Mouse (Mus musculus) splenic B cell, adult 2 months (primary cell): Measurements from ENCODE around the gene Rtn4.

Source experiments
- DNase-seq: peaks from one replicate; pipeline ENCODE4 v3.0.0-alpha.2; 2011; ENCODE audit warnings: low read depth, low spot score
- H3K27me3 ChIP-seq: 2 replicates; pipeline ENCODE4 v1.6.1; 2012; ENCODE audit warnings: mild to moderate bottlenecking, low read length, moderate library complexity, mixed read lengths; ENCODE audit not compliant: control insufficient read depth, poor library complexity, insufficient read depth, severe bottlenecking
- H3K36me3 ChIP-seq: 2 replicates; pipeline ENCODE4 v1.6.1; 2012; ENCODE audit warnings: mild to moderate bottlenecking, low read length, moderate library complexity, mixed read lengths; ENCODE audit not compliant: control insufficient read depth, poor library complexity, insufficient read depth, severe bottlenecking

The Rtn4 gene

DNA sequence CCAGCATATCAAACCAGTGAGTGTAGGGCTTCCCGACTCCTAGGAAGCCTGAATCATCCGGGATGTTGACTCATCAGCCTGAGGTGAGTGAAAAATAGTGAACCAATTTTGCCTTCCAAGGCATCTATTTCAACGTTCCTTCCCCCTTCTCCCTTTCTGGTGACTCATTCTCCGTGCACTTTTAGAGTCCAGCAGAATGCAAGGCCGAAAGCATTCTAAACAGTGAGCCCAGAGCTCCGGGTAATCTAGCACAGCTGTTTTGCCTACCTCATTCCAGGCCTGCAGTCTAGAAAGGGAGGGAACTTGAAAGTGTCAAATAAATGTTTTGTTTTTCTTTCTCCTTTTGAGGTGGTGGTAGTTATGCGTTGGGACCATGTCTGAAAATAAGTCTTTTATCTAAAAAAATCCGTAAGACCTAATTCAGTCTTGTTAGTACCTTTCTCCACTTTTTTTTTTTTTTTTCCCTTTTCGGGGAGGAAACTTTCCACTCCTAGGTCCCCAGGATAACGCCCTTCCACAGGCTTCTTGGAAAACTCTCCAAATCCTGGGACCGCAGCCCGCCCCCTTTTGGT lies 550 bp upstream of the Rtn4 start:
- H3K36me3 ChIP-seq, result no peaks in the 10 kb centered on the region
- no peaks in the 10 kb centered on the region for H3K27me3 ChIP-seq
- no peak for DNase-seq

DNA sequence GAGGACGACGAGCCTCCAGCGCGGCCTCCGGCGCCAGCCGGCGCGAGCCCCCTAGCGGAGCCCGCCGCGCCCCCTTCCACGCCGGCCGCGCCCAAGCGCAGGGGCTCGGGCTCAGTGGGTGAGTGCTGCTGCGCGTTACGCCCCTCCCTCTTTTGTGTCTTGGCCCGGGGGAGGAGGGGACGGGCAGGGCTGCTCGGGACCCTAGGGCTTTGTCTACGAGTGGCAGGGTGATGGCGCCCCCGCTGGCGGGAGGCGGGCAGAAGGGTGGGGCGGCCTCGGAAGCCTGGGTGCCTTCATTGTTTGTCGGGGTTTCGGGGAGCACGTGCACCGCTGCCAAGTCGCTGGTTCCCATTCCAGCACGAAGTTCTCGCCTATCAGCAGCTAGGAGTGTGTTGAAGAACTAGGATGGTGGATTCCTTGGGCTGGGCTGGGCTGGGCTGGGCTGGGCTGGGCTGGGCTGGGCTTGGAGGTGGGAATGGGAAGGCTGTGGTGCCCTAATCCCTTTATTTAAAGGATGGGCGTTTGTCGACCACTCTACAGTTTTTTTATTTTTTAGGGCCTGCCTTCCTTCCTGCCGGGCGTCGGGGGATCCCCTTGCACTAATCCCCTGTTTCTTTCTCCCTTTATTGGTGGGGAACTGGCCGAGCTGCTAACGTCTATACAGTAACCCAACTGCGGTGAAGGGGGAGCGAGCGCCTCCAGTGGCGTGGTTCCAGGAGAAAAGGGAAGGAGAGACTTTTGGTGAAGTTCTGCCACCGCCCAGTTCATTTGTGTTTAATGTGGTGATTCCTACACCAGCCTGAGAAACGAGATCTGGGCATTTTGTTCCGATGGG lies 1.0 kb downstream of the Rtn4 start:
- Histone ChIP-seq H3K36me3 (no peaks in the 10 kb centered on the region), H3K27me3 (no peaks in the 10 kb centered on the region)
- peak; percentile 88 for DNase-seq

DNA sequence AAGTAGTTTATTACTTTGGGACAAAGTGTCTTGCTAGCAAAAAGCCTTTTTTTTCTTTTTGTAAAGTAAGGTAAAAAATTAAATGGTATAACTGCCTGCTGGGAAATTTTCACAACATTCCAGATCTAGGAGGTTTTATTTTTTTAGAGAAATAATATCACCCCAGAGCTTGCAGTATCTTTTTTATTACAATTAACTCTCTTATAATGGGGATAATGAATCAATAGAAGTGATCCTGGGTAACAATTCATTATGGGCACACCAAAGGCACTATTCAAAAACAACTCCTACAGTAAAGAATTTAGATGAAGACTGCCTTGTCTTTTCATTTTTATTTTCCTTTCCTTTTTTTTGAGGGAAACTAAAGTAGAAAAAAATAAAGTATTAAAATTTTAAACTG lies 2.0 kb downstream of the Rtn4 start:
- H3K27me3 ChIP-seq, result no peaks in the 10 kb centered on the region
- DNase-seq, result no peak
- no peaks in the 10 kb centered on the region for H3K36me3 ChIP-seq

DNA sequence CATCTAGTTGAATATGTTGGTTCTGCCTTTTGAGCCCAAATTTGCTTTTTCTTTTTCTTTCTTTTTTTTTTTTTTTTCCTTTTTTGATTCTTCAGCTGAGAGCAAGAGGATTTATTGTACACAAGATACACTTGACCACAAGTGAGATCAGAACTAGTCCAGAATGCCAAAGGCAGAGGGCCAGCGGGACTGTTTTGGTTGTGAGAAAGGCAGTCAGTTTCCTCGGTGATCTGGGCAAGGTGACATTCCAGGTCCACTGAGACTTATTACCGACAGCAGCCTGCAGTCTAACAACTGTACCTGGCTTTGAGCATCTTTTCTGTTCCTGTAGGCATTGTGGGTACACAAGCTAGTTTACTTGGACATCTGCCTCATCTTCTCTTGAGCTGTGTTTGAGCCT lies 10.0 kb downstream of the Rtn4 start:
- Histone ChIP-seq H3K27me3 (no peaks in the 10 kb centered on the region), H3K36me3 (no peaks in the 10 kb centered on the region)
- no peak for DNase-seq

DNA sequence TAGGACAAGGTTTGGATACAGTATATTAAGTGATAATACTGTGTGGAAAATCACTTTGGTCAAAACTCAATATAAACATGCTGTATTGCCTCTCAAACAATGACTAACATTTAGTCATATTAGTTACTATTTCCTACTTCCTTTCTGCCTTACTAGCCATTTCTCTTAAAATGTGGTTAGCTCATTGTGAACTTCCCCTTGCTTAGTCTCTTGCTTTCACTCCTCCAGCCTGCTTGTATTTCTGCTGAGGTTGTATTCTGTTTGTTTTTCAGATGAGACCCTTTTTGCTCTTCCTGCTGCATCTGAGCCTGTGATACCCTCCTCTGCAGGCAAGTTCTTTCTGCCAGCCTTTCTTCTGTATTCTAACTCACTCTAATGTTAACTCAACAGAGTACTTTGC lies 12.5 kb downstream of the Rtn4 start:
- peak; percentile 57 for DNase-seq
- H3K27me3 ChIP-seq, result no peaks in the 10 kb centered on the region
- H3K36me3 ChIP-seq, result no peaks in the 10 kb centered on the region; the same call in 1 of the 2 replicates

DNA sequence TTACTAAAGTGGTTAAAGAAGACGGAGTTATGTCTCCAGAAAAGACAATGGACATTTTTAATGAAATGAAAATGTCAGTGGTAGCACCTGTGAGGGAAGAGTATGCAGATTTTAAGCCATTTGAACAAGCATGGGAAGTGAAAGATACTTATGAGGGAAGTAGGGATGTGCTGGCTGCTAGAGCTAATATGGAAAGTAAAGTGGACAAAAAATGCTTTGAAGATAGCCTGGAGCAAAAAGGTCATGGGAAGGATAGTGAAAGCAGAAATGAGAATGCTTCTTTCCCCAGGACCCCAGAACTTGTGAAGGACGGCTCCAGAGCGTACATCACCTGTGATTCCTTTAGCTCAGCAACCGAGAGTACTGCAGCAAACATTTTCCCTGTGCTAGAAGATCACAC lies 14.1 kb downstream of the Rtn4 start:
- Histone ChIP-seq H3K27me3 (no peaks in the 10 kb centered on the region), H3K36me3 (no peaks in the 10 kb centered on the region; the same call in 1 of the 2 replicates)
- DNase-seq, result no peak

DNA sequence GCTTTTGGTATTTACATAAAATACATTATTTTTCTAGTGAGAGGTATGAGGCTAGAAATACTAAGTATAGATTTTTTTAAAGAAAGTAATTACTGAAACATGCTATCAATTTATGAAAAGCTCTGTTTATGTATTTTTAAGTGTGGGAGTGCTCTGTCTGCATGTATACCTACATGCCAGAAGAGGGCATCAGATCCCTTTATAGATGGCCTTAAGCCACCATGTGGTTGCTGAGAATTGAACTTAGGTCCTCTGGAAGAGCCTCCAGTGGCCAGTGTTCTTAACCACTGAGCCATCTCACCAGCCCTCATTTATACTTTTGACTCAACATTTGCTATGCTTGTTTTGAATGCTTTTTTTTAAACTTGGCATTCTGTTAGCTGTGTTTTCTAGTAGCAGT lies 16.8 kb downstream of the Rtn4 start:
- peak; percentile 49 for DNase-seq
- H3K36me3 ChIP-seq, result no peaks in the 10 kb centered on the region; the same call in 1 of the 2 replicates
- no peaks in the 10 kb centered on the region for H3K27me3 ChIP-seq

DNA sequence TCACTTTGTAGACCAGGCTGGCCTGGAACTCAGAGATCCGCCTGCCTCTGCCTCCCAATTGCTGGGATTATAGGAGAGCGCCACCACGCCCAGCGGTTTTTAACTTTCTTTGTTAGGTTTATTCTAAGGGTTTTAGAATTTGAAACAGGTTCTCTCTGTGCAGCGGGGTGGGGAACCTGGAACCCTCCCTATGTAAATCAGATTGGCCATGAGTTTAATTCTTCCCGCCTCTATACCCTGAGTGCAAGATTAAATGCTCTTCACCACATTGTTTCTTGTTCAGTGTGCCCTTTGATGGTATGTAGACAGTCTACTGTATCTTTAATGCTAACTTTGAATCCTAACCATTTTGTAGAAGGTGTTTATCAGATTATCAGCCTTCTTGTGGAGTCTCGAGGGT lies 21.4 kb downstream of the Rtn4 start:
- H3K36me3 ChIP-seq, result no peaks in the 10 kb centered on the region
- no peak for DNase-seq
- no peaks in the 10 kb centered on the region for H3K27me3 ChIP-seq

DNA sequence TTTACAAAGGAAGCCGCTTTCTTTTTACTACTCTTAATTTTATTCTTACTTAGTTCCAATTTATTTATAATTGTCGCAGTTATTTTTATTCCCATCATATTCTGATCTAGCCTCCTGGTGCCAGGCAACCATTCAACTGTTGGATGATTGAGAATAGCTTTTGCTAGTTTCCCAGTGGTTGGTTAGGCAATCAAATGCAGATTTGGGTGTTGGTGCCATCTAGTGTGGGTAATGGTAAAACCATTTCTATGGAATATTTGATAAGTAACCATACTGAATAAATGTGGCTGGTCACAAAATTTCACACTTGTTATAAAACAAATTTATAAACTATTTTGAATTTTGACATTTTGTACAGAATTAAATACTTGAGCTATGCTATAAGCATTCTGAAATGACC lies 22.0 kb downstream of the Rtn4 start:
- DNase-seq, result peak; percentile 55
- H3K36me3 ChIP-seq, result no peaks in the 10 kb centered on the region

DNA sequence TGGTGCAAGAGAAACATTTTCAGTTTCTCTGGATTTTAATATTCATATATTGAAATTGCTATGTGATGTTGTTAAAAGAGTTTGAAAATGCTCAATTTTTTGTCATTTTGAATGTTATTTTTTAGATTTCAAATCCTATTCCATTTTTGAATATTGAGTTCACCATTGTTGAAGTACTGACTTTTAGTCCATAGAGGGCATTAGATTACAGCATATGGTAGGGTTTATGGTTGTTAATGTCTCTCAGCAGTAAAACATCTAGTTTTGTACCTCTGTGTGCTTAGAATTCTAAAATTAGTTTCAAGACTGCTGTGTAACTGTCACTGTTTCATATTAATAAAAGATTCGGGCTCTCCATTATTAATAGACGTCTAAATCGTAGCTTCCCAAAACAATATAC lies 22.8 kb downstream of the Rtn4 start:
- Histone ChIP-seq H3K27me3 (no peaks in the 10 kb centered on the region), H3K36me3 (no peaks in the 10 kb centered on the region)
- DNase-seq, result peak; percentile 21

More for the DNA sequence above, 22.0 kb downstream of the Rtn4 start:
- no peaks in the 10 kb centered on the region for H3K27me3 ChIP-seq

DNA sequence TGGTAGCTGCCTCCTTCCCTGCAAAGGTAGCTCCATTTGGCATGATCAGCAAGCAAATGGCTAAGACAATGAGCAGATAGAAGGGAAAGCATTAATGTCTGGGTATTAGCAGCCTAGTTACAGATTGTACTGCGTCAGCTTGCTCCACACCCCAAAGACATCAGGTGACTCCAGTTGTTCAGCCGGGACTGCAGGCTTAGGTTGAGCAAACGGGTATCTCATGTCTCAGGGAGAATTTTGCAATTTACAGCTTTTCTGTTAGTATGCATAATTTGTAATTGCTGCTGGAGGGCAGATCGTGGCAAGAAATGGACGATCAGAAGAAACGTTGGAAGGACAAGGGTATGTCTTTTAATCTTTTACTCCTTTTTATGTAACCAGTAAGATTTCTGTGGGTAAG lies 25.8 kb downstream of the Rtn4 start:
- Histone ChIP-seq H3K27me3 (no peaks in the 10 kb centered on the region), H3K36me3 (no peaks in the 10 kb centered on the region)
- no peak for DNase-seq

DNA sequence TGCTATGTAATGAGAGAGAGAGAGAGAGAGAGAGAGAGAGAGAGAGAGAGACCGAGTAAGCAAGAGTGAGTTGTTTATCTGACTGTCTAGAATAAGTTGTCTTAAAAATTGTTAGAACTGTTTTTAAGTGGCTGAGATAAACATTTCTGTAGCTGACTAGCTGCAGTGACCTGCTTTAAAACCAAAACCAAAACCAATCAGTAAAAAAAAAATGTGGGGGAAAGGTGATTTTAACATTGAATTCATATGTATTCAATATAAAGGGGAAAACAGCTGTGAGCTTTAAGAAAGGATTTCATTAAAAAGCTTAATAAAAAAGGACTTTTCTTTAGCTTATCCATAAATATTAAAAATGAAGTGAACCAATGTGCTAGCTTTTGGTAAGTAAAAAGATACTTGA lies 26.9 kb downstream of the Rtn4 start:
- no peaks in the 10 kb centered on the region for H3K36me3 ChIP-seq
- no peak for DNase-seq
- no peaks in the 10 kb centered on the region for H3K27me3 ChIP-seq

DNA sequence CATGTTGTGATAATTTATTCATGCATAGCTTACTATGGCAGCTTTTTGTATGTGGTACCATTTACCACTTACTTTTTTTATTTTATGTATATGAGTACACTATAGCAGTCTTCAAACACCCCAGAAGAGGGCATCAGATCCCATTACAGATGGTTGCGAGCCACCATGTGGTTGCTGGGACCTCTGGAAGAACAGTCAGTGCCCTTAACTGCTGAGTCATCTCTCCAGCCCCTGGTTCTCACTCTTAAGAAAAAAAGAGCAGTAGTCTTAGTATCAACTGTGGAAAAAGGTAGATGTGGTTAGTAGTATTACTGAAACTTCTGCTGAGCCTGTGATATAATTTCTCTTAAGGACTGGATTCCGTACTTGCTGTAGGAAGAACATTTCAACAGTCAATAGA lies 31.5 kb downstream of the Rtn4 start:
- Histone ChIP-seq H3K27me3 (no peaks in the 10 kb centered on the region), H3K36me3 (no peaks in the 10 kb centered on the region)
- DNase-seq, result no peak

DNA sequence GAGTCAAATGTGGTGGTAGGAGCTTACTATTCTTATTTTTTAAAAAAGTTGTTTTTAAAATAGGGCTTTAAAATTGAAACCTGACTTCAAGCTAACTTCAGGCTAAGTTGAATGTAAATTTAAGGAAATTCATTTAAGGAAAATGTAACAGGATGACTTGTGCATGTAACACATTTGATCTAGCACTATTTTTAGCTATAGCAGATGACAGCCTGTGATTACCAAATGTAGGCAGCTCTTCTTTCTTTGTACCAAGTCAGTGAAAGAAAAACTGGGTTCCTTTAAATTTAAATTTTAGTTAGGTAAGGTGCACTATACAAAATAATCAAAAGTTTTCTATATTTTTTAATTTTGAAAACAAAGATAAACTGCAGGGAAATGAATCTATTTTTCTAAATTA lies 32.4 kb downstream of the Rtn4 start:
- no peaks in the 10 kb centered on the region for H3K36me3 ChIP-seq
- DNase-seq, result no peak
- no peaks in the 10 kb centered on the region for H3K27me3 ChIP-seq

DNA sequence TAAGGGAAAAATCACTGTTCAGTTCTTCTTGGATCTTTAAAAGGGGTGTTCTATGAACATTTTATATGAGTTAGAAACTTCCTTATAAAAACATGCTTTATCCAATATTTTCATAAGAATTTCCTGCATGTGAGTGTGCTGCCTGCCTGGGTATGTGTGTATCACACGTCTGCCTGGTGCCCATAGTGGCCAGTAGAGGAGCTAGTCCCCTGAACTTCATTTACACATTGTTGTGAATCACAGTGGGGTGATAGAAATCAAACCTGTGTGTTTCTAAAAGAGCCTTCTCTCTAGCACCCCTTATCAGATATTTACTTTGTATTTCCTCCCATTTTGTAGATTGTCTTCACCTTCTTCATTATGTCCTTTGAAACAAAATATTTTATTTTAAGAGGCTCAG lies 32.9 kb downstream of the Rtn4 start:
- DNase-seq, result no peak
- Histone ChIP-seq H3K36me3 (no peaks in the 10 kb centered on the region), H3K27me3 (no peaks in the 10 kb centered on the region)

DNA sequence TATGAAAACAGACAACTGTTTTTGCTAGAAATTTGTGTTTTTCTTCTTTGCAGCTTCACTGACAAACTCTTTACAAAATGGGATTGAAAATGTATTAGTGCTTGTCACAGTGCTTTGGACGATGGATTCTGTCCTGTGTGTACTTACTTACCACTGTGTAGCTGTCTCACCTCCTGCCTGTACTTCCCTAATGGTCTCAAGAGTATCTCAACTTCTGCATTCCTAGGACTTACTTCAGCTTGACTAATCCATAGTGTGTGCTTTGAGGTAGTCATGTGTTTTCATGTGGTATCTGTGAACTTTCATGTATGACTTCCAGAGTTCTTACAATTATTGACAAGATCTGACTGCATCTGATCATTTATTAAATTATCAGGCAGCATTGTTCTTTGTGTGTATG lies 35.2 kb downstream of the Rtn4 start:
- no peaks in the 10 kb centered on the region for H3K27me3 ChIP-seq
- H3K36me3 ChIP-seq, result no peaks in the 10 kb centered on the region
- peak; percentile 53 for DNase-seq
